Mouse (Mus musculus) central nervous system, embryonic 11.5 days (tissue): ENCODE measurements around the gene Ankrd28. TPM values are rescaled to one million over a fixed set of nuclear protein-coding genes. Genes with fewer than 3 reads are reported as not detected.

Source experiments
- polyA plus RNA-seq: library from polyadenylated mRNA; depleted of rRNA; stranded (reverse); fragments of >200 nt; gene quantifications from 2 replicates; pipeline ENCODE4 v1.2.3, GENCODE M21; 2012; rRNA removed

The Ankrd28 gene
- polyA plus RNA-seq = 17.7 and 20.6 TPM in 2 replicates

DNA sequence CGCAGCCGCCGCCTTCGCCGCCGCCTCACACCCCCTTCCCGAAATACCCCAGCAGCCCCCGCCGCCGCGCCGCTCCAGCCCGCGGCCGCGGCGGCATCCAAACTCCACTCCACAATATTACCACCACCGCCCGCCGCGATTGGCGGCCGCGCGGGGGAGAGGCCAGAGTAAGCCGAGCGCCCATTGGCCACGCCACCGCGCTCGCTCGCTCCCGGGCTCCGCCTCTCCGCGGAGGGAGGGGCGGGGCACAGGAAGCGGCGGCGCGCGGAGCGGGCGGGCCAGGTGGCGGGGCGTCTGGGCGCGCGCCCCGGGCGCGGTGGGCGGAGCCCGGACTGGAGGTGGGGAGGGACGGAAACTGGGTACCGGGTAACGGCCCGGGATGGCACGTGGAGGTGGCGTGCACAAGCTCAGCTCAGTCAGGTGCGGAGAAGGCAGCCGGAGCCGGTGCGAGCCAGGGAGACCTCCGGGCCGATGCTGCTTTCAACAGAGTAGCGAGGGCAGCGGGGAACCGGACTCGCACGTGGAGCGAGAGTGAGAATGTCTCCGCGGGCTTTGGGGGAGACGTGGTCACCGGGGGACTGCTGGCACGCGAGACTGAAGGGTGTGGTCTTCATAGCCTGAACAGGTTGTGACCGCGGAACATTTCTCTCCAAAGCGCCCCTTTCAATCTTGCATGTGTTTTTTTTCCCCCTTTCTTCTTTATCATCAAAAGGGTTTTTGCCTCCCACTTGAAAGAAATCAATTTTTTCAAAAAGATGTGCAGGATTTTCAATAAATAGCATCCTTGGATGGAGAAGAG lies at the start of gene Ankrd28:
Ankrd28 (minus strand) TSS at position 81 of the 799 bp plus-strand sequence.

Other genes starting within 250 kb of the Ankrd28 start
- gene Colq, start 239.3 kb downstream of the Ankrd28 start, polyA plus RNA-seq = 0.08 and 0.57 TPM in 2 replicates
- 0.28 TPM in 1 of 2 replicates, not detected in the other for gene Gm49387, start 189.8 kb downstream of the Ankrd28 start, polyA plus RNA-seq
- gene Btd, start 189.6 kb downstream of the Ankrd28 start, polyA plus RNA-seq = 19.7 and 23.4 TPM in 2 replicates
- 8.0 and 15.7 TPM in 2 replicates for gene Hacl1, start 189.4 kb downstream of the Ankrd28 start, polyA plus RNA-seq
- 0.06 and 0.11 TPM in 2 replicates for gene Galnt15, start 198.3 kb upstream of the Ankrd28 start, polyA plus RNA-seq